Mouse (Mus musculus) spleen, adult 2 months (tissue): ENCODE results near the gene Trcg1.

Experiments used
- CTCF ChIP-seq: fragments of 200-500 bp; IDR thresholded peaks from 2 replicates; pipeline ENCODE4 v1.5.1; 2011; ENCODE audit warnings: mild to moderate bottlenecking, inconsistent platforms; ENCODE audit not compliant: insufficient read depth, insufficient read length, insufficient replicate concordance; ENCODE audit errors: extremely low read depth
- POLR2A ChIP-seq: fragments of 200-500 bp; IDR thresholded peaks from 2 replicates; pipeline ENCODE4 v1.6.1; 2011; ENCODE audit warnings: low read depth, low read length, inconsistent platforms

DNA sequence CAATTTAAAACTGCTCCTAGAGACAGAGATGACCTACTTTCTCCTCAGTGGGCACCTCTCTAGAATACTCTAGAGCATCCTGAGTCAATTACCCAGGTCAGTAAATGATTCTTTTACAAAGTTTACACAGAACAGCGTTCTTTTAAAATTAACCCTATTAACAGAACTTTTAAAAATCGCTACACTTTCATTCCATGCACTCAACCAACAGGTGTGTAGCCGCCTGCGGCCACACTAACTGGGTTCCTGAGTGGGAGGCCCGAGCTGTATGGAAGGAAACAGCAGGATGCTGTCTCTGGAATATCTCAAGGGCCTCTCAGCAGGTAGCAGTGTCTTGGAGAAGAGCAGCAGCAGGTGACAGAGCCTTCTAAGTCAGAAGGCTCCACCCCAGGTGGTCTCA lies 9.2 kb upstream of the Trcg1 start:
- TF ChIP-seq CTCF = no peak
- no peak for TF ChIP-seq POLR2A
